Mouse (Mus musculus): ENCODE measurements around the gene Aph1c. TPM values are rescaled to one million over a fixed set of nuclear protein-coding genes. Genes with fewer than 3 reads are reported as not detected.
A peak's percentile ranks its signal among the peaks of the same experiment; 100 is the strongest.
"Not testable (repeated sequence)": the region's sequence is repeated elsewhere in the genome, so short reads cannot be mapped to it uniquely, and the experiment has no call there.

Aph1c gene
- 1 to 10 TPM; 1.0 to 1.9 TPM for total RNA-seq (2021)
- long read RNA-seq, experiment 1 = 0 reads
- long read RNA-seq, experiment 2 = 0 reads

DNA sequence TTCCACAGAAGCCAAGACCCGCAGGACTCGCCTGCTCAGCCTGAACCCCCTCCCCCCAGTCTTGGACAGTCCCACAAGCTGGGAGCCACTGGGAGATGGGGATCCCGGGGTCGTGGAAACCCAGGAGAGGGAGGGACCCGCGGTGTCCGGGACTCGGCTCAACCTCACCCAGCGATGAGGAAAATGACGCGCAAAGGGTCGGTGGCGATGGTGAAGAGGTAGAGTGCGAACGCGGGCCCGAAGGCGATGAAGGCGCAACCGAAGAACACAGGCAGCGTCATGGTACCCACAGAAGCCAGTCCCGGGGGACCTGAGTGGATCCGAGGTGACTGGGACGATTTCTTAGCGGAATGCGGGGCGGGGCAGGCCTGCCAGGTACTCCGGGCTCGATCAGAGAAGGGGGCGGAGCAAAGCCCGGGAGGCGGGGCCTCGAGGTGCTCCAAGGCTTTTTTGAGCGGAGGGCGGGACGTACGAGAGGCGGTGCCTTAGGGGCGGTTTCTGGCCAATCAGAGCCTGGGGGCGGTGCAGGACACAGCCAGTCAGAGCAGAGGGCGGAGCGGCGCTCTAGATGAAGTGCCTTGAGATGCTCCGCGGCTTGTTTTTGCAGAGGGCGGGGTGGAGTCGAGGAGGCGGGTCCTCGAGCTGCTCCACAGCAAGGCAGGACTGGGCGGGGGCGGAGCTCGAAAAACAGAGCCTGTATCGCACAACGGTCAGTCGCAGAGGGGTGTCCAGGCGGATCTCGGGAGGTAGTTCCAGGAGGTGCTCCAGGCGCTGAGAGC is at the start of gene Aph1c:
TSS of gene Aph1c (minus strand) at position 409 of the 779 bp plus-strand sequence.
- intact Hi-C loops (cut with DNase I) = loop anchor here (5.0 kb wide), 1 partner anchor 103 kb away; no protein-coding TSS in a partner anchor
- DNase-seq = peak; percentile 96 to 98

DNA sequence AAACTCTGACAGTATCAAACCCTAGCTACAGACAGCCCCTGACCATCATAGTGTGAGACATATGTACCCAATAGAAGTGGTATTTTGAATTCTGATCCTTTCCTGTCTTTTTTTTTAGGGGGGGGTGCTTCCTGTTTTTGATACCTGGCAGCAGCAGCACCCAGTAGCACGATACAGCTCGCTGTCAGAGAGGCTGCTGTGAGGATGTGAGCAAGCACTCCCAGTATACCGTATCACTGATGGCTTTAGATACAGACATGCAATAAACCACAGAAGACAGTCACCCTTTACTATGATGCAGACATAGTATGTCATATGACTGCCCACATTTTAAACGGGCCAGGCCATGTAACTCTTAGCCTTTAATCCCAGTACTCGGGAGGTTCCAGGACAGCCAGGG is 49.0 kb upstream of the Aph1c start:
- DNase-seq = no peak
- intact Hi-C loops (cut with DNase I) = no loop called here

DNA sequence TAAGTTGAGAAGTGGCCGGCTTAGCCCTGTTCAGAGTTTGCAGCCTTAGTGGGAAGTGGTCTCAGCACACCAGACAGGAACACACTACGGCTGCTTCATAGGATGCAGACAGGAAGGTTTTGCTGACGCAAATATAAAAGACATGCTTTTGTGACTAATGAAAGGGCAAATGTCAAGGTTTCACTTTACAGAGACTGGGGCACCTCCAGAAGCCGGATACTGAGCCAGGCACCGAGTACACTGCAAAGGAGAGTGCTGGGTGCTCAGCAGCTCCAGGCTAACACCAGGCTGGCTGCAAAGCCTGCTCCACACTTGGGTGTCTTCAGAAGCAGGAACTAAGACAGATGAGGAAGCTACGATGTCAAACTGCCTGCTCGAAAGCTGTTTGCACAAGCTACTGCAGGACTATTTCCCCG is 47.9 kb upstream of the Aph1c start:
- intact Hi-C loops (cut with DNase I) = no loop called here
- no peak for DNase-seq

DNA sequence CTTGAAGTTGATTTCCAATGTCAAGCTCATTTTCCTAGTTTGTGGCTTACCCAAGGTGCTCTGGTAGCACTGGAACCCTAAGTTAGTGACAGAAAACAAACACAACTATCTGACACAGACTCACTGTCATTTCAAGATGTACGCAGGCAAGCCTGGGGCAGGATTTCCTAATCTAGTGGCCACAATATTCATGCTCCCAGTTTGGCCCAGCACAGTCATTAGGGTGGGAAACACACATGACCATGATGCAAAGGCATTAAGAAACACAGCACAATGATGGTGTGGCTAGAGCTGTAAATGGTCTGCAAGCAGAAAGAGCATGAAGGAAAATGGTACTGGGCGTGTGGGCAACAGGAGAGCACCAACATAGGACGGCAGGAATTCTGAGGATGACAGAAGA is 47.3 kb upstream of the Aph1c start:
- intact Hi-C loops (cut with DNase I) = no loop called here
- no peak for DNase-seq

DNA sequence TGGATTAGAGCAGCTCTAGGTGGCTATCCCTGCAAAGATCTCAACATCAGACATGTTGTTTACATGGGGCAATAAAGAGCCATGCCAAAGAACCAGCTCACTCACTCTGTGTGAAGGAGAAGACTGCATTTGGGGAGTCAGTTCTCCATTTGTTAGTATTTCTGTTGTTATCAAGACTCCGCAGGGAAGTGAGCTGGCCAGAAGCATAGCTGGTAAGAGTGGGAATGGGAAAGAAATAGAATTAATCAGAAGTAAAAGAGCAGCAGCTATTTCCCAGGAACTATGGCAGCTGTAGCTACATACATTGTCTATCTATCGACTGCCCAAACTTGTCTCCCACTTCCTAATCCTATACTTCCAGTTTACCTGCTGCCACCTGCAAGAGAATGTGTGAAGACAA is 46.2 kb upstream of the Aph1c start:
- intact Hi-C loops (cut with DNase I) = no loop called here
- no peak for DNase-seq

DNA sequence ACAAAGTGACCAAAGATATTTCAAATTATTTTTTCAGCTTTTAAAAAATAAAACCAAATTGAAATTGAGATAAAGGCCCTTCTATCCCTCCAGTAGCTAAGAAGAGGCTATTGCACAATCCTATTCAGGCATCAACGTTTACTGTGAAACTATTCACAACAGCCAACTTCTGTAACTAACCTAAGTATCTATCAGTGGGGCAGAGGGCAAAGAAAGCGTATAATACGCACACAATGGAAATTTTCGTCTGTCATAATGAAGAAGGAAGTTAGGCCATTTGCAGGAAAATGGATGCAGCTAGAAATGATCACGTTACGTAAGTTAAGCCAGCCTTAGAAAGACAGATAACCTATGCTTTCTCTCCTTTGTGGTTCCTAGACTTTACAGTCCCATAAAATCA is 45.0 kb upstream of the Aph1c start:
- intact Hi-C loops (cut with DNase I) = no loop called here
- no peak for DNase-seq

DNA sequence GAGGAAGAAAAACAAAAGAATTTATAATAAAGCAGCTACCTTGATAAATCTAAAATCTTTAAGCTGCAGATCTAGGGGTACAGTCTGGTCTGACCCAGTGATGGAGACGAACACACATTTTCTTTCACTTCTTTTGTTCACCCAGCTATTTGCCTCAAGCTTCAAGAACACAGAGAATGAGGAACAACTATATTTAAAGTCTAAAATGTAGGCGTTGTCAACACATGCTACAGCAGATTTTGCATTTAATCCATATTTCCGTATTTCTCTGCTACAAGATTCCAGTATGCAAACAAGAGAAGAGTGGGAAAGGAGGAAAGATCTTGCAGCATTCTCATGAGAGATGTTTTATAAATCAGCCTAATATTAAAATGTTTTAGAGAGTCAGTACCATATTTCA is 44.4 kb upstream of the Aph1c start:
- DNase-seq = no peak
- intact Hi-C loops (cut with DNase I) = no loop called here

DNA sequence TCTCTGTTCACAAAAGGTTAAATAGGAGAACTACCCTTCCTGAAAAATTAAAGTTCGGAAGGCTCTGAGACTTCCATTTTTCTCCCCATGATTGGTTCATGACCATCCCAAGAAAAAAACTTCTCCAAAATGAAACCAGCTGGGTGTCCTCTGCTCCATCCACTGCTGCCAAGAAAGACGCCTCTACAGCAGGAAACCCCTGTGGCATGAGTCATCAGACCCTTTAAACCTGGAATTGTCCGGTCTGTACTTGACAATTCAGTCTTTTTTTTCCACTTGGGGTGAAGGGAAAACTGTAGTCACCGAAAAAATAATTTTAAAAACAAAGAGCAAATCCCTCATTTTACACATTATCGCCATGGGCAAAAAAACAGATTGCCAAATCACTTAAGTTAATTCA is 42.1 kb upstream of the Aph1c start:
- peak; percentile 36 to 53 for DNase-seq
- intact Hi-C loops (cut with DNase I) = no loop called here

DNA sequence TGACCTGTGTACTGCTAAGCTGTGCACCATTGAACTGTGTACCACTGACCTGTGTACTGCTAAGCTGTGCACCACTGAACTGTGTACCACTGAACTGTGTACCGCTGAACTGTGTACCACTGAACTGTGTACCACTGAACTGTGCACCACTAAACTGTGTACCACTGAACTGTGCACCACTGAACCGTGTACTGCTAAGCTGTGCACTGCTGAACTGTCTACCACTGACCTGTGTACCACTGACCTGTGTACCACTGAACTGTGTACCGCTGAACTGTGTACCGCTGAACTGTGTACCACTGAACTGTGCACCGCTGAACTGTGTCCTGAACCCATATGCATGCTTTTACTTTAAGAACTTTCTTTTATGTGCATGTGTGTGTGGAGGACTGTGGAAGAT is 39.8 kb upstream of the Aph1c start:
- DNase-seq = no peak
- intact Hi-C loops (cut with DNase I) = loop anchor here (5.0 kb wide), 1 partner anchor 43 kb away; the partner anchor contains the start of gene Rab8b

DNA sequence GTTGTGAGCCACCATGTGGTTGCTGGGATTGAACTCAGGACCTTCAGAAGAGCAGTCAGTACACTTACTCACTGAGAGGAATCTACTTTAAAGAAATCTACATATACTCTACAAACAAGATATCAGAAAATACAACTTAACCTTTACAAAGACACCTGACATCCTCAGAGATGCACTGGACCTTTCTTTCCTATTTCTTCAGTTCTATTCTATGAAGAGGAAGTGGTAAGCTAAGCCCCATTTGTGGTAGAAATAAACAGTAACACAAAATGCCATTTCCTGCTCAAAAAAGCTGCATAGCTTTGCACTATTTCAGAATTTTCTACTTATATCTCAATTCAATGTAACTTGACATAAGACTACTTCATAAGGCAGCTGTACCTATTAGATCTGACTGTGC is 39.0 kb upstream of the Aph1c start:
- intact Hi-C loops (cut with DNase I) = loop anchor here (5.0 kb wide), 1 partner anchor 44 kb away; the partner anchor contains the start of gene Rab8b
- no peak for DNase-seq

DNA sequence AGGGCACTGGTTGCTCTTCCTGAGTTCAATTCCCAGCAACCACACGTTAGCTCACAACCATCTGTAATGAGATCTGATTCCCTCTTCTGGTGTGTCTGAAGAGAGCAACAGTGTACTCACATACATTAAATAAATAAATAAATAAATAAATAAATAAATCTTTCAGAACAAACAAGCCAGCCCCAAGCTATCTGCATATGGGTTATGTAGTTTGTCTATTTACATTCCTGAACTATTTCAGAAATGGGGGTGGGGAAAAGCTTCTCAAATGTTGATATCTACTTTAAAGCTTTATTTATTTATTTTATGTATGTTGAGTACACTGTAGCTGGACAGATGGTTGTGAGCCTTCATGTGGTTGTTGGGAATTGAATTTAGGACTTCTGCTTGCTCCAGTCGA is 38.5 kb upstream of the Aph1c start:
- not testable (repeated sequence) for DNase-seq
- intact Hi-C loops (cut with DNase I) = loop anchor here (5.0 kb wide), 1 partner anchor 44 kb away; the partner anchor contains the start of gene Rab8b

DNA sequence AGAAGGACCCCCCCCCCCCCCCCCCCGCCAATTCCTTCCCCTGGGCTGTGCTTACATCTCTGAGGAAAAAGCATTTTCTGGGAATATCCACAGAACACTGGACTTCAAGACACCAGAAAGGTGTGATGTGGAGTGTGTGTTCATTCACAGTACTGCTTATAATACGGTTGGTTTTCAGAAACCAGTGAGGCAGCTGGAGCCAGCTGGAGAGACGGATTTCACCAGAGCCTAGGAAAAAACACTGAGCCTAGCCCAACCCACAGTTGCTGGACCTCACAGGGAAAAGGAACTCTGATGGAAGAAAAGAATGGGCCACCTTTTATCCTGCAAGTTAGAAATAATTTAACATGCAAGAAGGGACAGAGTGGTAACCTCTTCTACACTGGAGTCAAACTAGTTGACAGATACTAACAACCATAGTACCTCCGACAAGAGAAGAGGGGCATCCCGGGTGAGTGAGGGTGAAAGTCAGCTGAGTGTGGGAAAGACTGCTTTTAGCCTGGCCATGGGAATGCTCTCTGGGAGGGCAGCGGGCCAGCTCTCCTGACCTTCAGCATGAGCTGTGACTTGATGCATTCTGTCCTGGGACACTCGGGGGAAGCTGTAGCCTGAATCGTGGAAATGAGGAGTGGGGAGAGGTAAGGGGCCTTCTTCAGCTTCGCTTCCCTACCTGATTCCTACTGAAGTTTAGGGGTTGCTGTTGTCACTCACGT is 37.6 kb upstream of the Aph1c start:
- peak; percentile 83 to 84 for DNase-seq
- intact Hi-C loops (cut with DNase I) = loop anchor here (5.0 kb wide), 1 partner anchor 45 kb away; the partner anchor contains the start of gene Rab8b

DNA sequence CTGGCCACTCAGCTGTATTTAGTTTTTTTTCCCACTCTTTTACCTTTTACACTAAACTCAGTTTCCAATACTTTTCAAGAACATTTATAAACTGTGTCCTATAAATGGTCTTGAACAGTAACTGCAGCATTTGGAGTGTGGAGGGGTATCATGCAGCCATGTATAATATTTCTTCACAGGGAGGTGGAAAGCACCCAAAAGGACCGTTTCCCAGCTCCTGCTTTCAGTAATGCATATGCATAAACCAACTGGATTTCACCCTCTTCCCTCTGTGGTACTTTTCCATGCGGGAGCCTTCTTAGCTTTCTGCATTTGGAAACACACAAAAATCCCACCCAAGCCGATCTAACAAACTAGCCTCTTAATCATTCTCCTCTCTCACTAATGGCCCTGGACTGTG is 30.2 kb upstream of the Aph1c start:
- DNase-seq = no peak
- intact Hi-C loops (cut with DNase I) = no loop called here

DNA sequence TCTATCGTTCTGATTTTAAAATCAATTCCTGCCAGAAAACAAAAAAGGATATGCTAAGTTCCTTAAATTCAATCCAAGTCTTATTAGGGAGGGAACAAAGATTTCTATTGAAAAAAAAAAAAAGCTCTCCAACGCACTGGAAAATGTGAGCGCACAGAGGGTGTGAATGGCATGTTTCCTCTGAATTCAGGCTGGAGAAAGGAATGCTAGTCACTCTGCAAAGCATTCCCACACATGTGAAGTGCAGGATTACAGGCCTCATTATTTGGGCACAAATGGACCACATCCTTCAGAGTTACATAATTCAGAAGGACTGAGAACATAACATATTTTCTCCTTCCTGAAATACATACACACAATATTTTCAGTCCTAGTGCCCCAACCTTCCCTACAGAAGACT is 28.9 kb upstream of the Aph1c start:
- intact Hi-C loops (cut with DNase I) = no loop called here
- no peak for DNase-seq

DNA sequence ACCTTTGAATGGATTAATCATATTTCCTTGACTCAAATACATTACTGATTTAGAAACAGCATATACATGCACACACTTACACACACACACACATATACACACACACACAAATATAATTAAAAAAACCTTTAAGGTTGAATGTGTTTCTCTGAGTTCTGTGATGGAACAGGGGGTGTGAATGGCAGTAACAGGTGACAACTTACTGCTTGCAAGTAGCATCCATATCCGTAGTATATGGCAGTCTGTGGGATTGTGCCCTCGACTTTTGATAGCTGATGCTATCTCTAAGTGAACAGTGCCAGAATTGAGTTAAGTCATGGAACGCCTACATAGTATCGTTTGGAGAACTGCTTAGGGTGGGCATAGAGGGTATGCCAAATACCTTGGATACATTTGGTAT is 27.7 kb upstream of the Aph1c start:
- intact Hi-C loops (cut with DNase I) = no loop called here
- no peak for DNase-seq

DNA sequence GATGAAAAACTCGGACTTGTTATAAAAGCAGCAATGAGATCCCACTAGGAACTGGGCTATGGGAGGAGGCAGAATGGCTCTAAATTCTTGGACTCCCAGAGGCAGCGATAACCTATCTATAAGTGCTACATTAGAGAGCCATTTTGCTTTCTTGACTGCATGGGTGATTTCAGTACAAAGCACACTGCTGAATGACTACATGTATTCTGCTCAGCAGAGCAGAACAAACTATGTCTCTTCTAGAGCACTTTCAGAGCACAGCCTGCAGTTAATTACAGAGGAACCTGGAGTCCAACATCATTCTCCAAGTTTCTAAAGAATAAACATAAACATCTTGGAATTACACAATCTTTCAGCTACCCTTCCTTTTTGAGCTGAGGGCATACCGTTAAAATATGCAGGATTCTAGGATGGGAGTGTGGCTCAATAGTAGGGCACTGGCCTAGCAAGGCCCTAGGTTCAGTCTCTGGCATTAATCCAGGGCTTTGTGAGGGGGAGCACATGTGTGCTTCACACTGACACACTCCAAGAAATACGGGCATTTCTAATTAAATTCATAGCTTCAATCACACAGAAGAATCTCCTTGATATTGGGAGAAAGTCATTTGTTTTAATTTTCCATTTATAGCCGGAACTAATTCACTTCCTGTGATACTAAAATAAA is 26.7 kb upstream of the Aph1c start:
- no peak for DNase-seq
- intact Hi-C loops (cut with DNase I) = no loop called here

DNA sequence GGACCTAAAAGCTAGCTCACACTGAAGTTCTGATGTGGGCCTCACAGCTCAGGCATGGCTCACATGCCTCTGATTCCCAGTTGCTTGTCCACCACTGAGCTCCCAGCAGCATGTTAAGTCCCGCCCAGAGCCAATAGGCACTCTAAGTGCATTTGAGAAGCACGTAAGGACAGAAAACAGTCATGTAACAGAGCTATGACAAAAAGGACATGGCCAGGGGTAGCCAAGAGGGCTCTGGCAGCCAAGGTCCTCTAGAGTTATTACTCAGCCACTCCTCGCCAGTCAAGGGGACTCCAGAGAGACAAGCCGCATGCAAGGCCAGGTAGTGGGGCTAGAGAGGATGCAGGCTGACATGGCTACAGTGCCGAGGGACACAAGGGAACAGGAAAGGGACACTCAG is 25.0 kb upstream of the Aph1c start:
- intact Hi-C loops (cut with DNase I) = no loop called here
- no peak for DNase-seq

DNA sequence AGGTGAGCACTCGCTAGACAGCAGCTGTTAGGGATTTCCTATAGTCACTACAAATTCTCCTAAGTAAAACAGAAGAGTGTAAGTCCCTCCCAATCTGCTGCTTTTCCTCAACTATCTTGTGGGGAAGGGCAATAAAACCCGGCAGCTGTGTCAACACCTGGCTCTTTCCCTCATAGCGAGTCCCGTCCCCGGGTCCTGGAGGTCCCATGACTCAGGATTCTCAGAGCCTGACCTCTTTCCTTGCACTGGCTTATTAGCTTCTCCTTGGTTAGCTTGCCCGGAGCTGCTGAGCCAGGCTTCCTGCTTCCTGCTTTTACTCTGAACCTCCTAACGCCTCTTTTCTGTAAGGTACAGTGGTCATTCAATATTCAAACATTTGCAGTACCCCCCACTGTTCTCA is 21.3 kb upstream of the Aph1c start:
- no peak for DNase-seq
- intact Hi-C loops (cut with DNase I) = no loop called here

DNA sequence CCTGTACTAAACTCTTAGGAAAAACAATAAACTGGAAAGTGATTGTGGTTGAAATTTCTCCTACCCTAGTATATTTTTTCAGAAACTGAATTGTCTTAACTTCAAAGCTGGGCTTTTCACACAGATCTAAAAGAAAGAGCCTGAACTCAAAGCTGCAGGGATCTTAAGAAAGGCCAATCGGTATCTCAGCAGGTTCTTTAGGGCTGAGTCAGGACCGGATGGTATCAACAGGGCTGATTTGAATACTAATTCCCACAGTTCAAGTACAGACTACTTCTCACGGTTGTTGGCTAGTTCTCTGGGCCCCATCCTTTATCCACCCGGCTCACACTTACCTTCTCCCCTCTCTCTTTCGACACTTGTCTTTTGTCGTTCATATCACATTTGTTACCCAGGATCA is 18.1 kb upstream of the Aph1c start:
- no peak for DNase-seq
- intact Hi-C loops (cut with DNase I) = loop anchor here (2.0 kb wide), 1 partner anchor 74 kb away; no protein-coding TSS in a partner anchor

DNA sequence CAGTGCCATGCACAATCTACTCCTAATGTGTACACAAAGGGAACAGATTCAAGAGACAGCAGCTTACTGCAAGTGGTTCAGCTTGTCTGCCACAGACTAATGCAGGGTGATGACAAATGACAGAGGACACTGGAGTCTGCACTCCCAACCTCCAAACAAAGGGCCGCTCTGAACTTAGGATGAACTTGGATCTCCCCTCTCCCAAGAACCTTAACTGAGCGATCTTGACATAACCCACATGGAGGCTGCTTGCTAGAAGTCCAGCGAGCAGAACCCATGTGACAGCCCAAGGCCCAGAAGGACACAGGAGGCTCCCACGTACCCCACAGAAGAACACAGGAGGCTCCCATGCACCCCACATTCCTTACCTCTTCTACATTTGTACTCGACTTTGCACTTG is 16.4 kb upstream of the Aph1c start:
- no peak for DNase-seq
- intact Hi-C loops (cut with DNase I) = no loop called here

DNA sequence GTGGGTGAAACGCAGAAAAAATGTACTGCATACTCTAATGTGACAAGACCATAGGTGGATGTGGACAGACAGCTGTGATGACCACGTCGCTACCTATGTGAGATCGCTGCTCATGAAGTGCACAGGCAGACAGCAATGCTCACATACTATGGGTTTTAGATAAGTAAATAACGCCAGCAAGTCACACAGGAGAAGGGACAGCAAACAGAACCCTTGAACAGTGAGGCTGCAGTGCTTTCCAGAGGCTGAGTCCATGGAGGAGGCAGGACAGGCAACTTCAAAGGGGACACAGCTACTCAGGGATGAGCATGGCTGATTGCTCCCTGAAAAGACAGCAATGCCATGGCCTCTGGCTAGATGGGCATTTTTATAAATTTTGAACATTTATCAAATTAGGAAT is 12.3 kb upstream of the Aph1c start:
- DNase-seq = no peak
- intact Hi-C loops (cut with DNase I) = no loop called here
